Mouse (Mus musculus): Measurements from ENCODE around the gene Ehd3.

Gene Ehd3

DNA sequence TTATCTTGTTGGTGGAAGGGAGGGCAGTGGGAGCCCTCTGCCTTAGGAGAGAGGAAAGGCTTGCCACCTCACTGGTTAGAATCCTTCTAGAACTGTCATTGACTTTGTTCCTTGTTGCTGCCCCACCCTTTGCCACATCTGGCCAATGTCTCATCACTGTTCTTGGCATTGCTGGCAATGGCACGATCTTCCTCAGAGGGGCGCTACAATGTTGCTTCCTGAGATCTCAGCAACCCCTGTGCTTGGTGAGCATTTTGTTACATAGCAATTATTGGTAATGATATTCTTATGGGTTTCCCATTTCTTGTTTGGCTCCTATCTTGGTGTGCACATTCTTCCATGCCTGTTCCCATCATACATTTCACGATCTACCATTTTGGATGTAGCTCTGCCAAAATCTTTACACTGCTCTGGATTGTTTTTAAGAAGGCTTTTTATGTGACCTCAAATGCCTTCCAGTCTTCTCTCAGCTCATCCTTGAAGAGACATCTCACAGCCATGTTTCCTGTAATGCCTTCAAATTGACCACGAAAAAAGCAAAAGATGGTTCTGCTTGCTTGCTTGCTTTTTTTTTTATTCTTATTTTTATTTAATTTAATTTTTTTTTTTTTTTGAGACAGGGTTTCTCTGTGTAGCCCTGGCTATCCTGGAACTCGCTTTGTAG lies at the start of gene Ehd3:
Gene Ehd3 (plus strand): TSS at position 614 of the 664 bp plus-strand sequence.
- no peak for DNase-seq (ENCODE audit: low read depth, low spot score)

DNA sequence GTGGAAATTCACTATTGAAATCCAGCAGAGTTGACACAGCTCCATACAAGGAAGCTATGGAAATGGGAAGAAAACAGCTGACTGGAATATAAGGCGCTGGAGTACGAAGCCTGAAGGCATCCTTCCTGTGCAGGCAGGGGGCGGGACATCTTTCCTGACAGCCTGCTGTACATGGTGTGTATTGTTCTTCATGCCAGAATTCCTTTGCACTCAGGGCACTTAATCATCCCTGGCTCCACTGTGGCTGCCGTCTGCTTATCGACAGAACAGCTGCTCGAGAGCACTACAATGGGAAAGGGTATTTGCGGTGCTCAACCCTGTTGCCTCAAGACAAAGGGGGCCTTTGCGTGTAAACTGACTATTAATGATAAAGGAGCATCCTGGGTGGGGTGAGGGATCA lies 33.0 kb upstream of the Ehd3 start:
- peak; percentile 72 for DNase-seq (ENCODE audit: low read depth, low spot score)

- DNase-seq (ENCODE audit: low read depth, low spot score) = no peak
These were observed 17.2 kb upstream of the Ehd3 start for GRCm38 (mm10) chr17:73786642-73787311.

GRCm38 (mm10) chr17:73790284-73791020 lies 13.5 kb upstream of the Ehd3 start:
- DNase-seq (ENCODE audit: low read depth, low spot score) = no peak

DNA sequence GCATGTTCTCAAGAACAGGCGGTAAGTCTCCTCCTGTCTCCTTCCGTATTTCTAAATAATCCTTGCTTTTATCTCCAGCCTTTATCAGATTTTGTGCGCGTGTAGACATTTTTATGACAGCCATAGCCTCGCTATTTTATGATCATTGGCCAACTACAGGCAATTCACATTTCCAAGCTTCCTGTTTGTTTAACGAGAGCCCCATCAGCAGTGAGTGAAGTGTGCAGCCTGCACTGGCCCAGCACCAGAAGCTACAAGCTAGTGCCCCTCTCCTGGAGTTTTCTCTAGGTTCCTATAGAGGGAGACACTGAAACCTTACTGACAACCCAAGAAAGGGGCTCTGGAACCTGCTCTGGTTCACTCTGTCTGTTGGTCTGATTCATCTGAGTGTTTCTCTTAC lies 7.1 kb upstream of the Ehd3 start:
- no peak for DNase-seq (ENCODE audit: low read depth, low spot score)

GRCm38 (mm10) chr17:73797706-73798105 lies 6.2 kb upstream of the Ehd3 start:
- DNase-seq (ENCODE audit: low read depth, low spot score) = no peak

DNA sequence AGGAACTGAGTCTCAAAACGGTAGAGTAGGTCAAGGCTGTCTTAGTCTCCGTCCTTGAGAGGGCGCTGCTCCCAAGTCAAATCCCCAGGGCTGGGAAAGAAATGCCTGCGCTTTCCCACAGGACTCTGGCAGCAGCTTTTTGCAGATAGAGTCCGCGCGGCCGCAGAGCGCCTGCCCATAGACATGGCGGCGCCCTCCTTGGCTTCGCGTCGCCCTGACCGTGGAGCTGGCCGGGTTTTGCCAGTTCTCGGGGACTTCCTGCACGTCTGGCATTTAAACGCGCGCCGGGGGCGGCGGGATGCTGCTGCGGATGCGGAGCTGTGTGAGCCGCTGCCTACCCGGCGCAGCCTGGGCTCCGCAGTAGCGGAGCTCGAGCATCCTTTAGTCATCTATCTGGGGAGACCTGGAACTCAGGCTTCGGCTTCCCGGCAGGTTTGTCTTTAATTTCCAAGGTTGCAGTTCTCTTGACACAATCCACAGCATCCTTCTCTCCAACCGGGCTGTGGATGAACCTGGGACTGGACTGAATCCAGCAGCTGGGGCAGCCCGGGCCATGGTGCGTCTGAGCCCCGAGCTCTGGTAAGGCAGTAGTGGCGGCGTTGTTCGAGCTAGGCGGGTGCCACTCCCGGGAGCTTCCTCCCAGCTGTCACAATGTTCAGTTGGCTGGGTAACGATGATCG lies 798 bp downstream of the Ehd3 start:
- DNase-seq (ENCODE audit: low read depth, low spot score) = peak; percentile 92

DNA sequence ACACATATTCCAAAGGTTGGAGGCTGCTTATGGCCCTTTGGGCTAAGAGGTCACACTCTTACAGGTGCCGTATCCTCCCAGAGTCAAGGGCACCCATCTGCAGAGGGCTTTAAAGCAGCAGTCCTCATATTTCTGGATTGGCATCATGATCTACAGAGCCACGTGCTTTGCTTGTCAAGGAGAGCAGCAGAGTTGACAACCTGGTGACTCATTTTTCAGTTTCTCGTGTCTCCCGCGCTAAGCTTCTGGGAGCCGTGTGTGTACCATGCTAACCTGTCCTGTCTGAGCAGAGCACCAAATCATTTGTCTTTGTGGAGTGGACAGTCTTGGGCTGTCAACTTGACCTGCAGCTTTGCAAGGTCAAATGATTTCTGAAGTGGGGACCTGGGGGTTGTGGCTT lies 2.4 kb downstream of the Ehd3 start:
- no peak for DNase-seq (ENCODE audit: low read depth, low spot score)

- no peak for DNase-seq (ENCODE audit: low read depth, low spot score)
These were observed 3.3 kb downstream of the Ehd3 start for GRCm38 (mm10) chr17:73807211-73807610.

DNA sequence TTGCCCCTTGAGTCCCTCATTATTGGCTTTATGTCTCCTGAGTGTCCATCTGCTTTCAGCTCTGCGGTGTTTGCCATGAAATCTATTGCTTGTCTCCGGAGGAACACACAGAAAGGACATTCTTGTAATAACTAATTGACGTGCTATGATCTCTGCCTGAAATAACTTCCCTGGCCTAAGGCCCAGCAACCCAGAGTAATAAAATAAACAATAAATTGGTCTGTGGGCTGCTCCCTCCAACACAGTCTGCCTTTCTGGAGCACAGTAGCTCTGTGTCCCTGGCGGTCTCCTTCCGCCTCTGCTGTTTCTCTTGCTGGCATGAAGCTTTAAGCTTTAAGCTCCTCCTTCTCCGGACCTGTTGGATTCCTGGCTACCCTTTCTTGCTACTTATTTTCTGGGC lies 4.5 kb downstream of the Ehd3 start:
- no peak for DNase-seq (ENCODE audit: low read depth, low spot score)

GRCm38 (mm10) chr17:73810801-73811200 lies 6.9 kb downstream of the Ehd3 start:
- no peak for DNase-seq (ENCODE audit: low read depth, low spot score)

DNA sequence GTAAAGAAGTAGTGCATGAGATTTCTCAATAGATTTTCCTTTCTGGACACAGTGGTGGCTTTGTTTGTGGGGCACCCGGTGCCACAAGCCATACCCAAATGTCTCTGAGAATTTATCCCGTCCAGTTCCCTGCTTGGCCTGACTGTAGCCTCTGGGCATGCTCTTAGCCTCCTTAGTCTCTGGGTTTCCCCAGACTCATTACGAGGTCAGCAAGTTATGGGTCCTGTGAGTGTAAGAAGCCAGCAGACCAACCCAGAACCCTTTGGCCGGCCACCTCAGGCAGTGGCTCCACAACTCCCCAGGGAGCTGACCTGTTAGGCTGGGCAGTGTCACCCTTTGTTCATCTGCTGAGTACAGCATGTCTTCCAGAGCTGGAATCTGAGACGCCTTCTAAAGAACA lies 7.6 kb downstream of the Ehd3 start:
- peak; percentile 28 for DNase-seq (ENCODE audit: low read depth, low spot score)

DNA sequence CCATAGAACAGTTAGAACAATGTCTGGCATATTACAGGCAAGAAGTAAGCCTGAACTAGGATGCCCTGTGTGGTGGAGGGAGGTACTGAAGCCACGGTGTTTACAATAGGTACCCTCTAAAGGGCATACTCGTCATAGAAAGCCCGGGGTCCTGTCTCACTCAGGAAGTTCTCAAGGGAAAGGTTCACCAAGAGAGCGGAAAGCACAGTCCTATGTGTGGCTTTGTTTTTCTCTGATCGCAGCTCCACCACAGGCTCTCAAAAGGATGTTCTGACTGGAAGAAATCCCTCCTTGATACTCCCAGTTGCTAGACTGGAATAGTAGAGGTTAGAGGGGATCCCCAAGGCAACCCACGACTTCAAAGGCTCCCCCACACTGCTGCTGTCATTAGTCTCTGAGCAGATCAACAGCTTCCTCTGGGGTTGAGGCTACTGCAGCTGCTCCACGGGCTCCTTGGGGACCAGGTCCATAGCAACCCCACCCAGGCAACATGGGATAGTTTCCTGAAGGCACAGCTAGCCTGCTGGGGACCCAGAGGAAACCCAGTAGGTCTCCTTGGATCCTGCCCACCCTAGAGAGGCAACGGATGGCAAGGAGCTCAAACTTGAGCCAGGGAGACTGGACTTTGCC lies 9.2 kb downstream of the Ehd3 start:
- no peak for DNase-seq (ENCODE audit: low read depth, low spot score)

DNA sequence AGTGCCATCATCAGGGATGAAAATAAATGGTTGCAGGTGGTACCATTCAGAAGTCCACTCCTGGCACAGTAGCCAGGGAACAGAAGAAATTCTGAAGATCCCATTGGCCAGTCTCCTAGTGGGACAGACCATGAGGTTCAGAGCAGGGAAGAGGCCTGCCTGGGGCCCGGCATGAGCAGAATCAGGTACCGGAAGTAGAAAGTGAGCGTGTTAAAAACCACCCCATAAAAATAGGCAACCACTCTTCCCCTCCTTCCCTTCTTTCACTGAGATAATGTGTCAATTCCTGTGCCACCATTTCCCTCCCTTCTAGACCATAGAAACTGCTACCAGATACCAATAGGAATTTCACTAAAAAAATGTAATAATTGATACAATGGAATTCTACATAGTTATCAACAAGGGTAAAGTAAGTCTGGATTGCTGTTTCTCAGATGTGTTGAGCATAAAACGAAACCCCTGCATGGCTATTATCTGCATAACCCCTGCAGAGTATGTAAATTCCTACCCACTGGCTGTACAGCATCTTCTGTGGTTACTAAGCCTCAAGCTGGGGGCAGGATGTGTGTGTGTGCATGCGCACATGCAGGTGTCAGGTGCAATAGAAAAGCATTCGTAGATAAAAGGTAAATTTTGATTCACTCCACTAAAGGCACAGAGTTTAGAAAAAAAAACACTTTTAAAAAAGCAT lies 10.7 kb downstream of the Ehd3 start:
- no peak for DNase-seq (ENCODE audit: low read depth, low spot score)

- DNase-seq (ENCODE audit: low read depth, low spot score) = no peak
These were observed 13.9 kb downstream of the Ehd3 start for GRCm38 (mm10) chr17:73817697-73818380.

DNA sequence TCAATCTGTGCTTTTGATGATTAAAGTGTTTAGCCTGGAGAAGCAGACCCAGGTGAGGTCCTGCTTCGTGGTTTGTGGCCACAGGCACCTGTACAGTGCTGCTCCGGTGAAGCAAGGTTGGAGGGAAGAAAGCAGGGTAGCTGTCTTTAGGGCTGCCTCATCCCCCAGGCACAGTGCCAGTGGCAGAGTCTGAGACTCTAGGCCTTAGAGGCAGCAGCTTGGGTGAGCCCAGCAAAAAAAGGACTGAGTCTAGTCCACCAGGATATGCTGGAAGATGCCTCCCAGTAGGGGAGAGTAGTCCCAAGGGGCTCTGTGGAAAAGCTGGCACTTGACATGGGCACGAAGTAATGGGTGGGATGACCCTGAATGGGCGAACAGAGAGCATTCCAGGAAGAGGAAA lies 15.0 kb downstream of the Ehd3 start:
- no peak for DNase-seq (ENCODE audit: low read depth, low spot score)

DNA sequence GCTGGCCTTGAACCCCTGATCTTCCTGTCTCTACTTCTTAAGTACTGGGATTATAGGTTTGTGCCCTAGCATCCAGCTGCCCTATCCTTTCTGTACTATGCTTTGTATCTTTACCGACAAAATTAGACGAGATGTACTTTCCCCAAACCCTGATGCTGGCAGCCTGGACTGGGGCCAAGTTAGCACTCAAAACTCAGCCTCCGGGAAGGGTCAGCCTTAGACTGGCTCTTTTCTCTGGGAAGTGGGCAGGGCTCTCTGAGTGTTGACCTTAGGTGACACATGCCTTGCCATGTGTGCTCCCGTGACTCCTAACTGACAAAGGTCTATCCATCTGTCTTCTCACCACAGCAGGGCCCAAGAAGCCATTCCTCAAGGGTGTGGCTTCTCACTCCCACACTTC lies 16.8 kb downstream of the Ehd3 start:
- DNase-seq (ENCODE audit: low read depth, low spot score) = no peak

GRCm38 (mm10) chr17:73822255-73822654 lies 18.3 kb downstream of the Ehd3 start:
- DNase-seq (ENCODE audit: low read depth, low spot score) = no peak

DNA sequence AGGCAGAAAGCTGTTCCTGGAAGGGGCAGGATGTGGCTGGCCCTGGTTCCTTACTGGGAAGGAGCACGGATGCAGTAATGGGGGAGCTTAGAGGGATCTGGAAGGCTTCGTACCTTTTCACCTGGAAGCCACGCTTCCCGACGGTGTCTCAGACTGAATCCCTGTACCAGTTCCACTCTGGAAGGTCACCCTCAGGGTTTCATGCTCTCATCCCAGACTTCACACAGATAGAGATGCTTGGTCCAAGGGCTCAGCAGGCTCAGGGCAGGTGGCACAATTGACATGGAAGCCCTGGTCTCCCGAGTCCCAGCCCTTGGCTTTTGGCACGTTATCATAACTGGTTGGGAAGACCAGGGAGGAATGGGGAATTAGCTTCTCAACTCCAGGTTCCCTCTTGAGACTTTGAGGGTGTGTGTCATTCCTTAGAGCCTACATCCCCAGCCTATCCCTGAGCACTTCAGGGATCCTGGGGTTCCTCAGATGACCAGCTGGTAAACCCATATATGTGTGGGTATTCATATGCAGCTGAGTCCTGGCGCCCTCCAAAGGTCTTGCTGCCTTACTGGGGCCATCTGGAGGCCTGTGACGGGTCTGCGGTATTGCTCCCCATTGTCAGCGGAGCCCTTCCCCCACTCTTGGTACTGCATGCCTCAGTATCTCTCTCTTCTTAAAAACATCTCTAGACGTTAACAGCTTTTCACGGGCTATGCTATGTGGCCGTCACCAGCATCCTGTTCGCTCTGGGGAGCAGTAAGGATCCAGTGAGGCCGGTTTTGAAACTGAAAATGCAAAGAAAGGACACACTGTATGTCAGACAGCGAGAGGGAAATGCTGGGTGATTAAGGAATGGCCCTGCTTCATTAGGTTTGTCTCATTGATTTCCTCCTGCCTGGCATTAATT lies 19.4 kb downstream of the Ehd3 start:
- no peak for DNase-seq (ENCODE audit: low read depth, low spot score)

- DNase-seq (ENCODE audit: low read depth, low spot score) = no peak
These were observed 20.0 kb downstream of the Ehd3 start for GRCm38 (mm10) chr17:73824022-73824340.

All from mesoderm, embryonic 11.5 days (tissue).